9 mouse cellular contexts compared by ENCODE assay signal in the genomic region with DNA sequence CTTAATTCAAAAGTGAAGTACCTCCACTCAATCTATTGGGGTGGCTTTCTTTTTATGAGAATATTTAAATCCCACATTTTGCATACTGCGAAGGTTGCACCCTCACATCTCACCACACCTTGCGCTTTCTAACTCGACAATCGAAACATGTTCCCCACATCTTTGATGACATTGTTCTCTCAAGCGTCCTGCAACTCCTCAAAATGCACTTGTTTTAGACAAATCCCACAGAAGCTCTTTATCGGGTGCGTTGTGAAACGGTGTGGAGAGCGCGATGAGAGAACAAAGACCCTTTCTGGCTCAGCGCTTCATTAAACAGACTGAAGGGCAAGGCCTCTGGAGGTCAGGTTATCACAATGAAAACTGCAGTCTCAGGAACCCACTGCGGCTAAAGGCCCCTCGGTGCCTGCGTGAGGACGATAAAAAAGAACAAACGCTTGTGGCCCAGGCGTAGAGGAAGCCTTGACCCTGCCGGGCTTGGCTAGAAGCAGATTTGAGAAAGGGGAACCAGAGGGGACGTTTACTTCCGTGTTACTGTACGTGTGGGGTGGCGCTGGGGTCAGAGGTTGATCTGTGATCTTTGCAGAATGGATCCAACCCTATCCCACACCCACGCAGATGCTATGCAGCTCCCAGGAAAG.
DNase-seq lines count a peak whose midpoint lies in the region; ATAC-seq and TF ChIP-seq lines count a peak whose summit lies in the region.
"Had no signal": no experiment of that assay in that cellular context is flagged by ENCODE, and none has a peak within 500 bp of the region (broad histone marks: within the 10 kb centered on the region; RNA-seq: fewer than 3 reads in every experiment).

No protein-coding gene starts in this region.

- H3K9me3 ChIP-seq in heart, embryonic 11.5 days (replicated peaks; ENCODE audit: control insufficient read depth, low read length): no peaks in the 10 kb centered on the region
- no peaks in the 10 kb centered on the region for H3K9me3 ChIP-seq in embryonic facial prominence, embryonic 12.5 days
- H3K9me3 ChIP-seq in intestine, embryonic 14.5 days (ENCODE audit: control insufficient read depth, low read length): no peaks in the 10 kb centered on the region
- no peaks in the 10 kb centered on the region for H3K9me3 ChIP-seq in midbrain, embryonic 13.5 days

- TF ChIP-seq EP300 in heart, adult 2 months (IDR thresholded peaks at IDR 0.05; ENCODE audit: insufficient read depth, low read depth, low read length): no peak

- H3K27ac ChIP-seq in heart, embryonic 11.5 days (ENCODE audit: low read depth, low read length): peak overlapping the region; percentile 24; the same call in 1 of the 2 replicates
- H3K27ac ChIP-seq in heart, adult 2 months: no peak overlapping the region
- H3K27ac ChIP-seq in embryonic facial prominence, embryonic 12.5 days: no peak overlapping the region
- H3K27ac ChIP-seq in intestine, embryonic 14.5 days (ENCODE audit: low read depth): no peak overlapping the region
- peak overlapping the region; percentile 79 for H3K27ac ChIP-seq in midbrain, embryonic 13.5 days

- H3K4me3 ChIP-seq in heart, embryonic 11.5 days (ENCODE audit: low read depth, low read length): 0 out of 2 replicates have a peak overlapping the region, but pooled peaks have one; percentile 10
- H3K4me3 ChIP-seq in heart, adult 2 months: no peak overlapping the region
- no peak overlapping the region for H3K4me3 ChIP-seq in embryonic facial prominence, embryonic 12.5 days
- H3K4me3 ChIP-seq in intestine, embryonic 14.5 days (ENCODE audit: low read depth, low read length): no peak overlapping the region
- H3K4me3 ChIP-seq in midbrain, embryonic 13.5 days (replicated peaks): no peak overlapping the region
- H3K4me3 ChIP-seq: erythroblast, embryonic 14.5 days had no signal

- no peak for TF ChIP-seq CTCF in heart, adult 2 months (IDR thresholded peaks at IDR 0.05)

- no peaks in the 10 kb centered on the region for H3K27me3 ChIP-seq in heart, embryonic 11.5 days (ENCODE audit: control insufficient read depth, insufficient read depth, low read length)
- H3K27me3 ChIP-seq in heart, adult 2 months (ENCODE audit: control insufficient read depth, insufficient read depth, low read length): no peaks in the 10 kb centered on the region
- no peaks in the 10 kb centered on the region for H3K27me3 ChIP-seq in embryonic facial prominence, embryonic 12.5 days
- no peaks in the 10 kb centered on the region for H3K27me3 ChIP-seq in intestine, embryonic 14.5 days (replicated peaks; ENCODE audit: control insufficient read depth, insufficient read depth, low read length)
- no peaks in the 10 kb centered on the region for H3K27me3 ChIP-seq in midbrain, embryonic 13.5 days

- peak overlapping the region; percentile 39 for H3K4me2 ChIP-seq in heart, embryonic 11.5 days
- H3K4me2 ChIP-seq in embryonic facial prominence, embryonic 12.5 days (replicated peaks): peak overlapping the region; percentile 7; the same call in 1 of the 2 replicates
- H3K4me2 ChIP-seq in intestine, embryonic 14.5 days (ENCODE audit: low read length): no peak overlapping the region
- peak overlapping the region; percentile 33 for H3K4me2 ChIP-seq in midbrain, embryonic 13.5 days (replicated peaks)

- peak overlapping the region; percentile 56 for H3K9ac ChIP-seq in heart, embryonic 11.5 days (ENCODE audit: low read depth, low read length)
- H3K9ac ChIP-seq in heart, adult 2 months (ENCODE audit: low read depth, low read length): no peak overlapping the region
- no peak overlapping the region for H3K9ac ChIP-seq in embryonic facial prominence, embryonic 12.5 days
- no peak overlapping the region for H3K9ac ChIP-seq in intestine, embryonic 14.5 days (ENCODE audit: low read length)
- H3K9ac ChIP-seq in midbrain, embryonic 13.5 days (replicated peaks): peak overlapping the region; percentile 16; the same call in 1 of the 2 replicates

- DNase-seq in heart, adult 2 months: no peak
- peak; percentile 63 for DNase-seq in intestine, embryonic 14.5 days (ENCODE audit: low spot score)
- DNase-seq in right cerebral cortex, adult 2 months (ENCODE audit: low spot score in 2 of 2): no peak
- DNase-seq in frontal cortex, postnatal 25 days (ENCODE audit: low spot score in 2 of 2): no peak
- DNase-seq in urinary bladder, adult 18-20 months (ENCODE audit: low spot score in 2 of 2): no peak

- peaks cover 14% of the 10 kb centered on the region for H3K4me1 ChIP-seq in heart, embryonic 11.5 days (ENCODE audit: control insufficient read depth, insufficient read depth, low read length)
- H3K4me1 ChIP-seq in heart, adult 2 months (ENCODE audit: control insufficient read depth, insufficient read depth, low read length): no peaks in the 10 kb centered on the region
- peaks cover 5% of the 10 kb centered on the region; the same call in 1 of the 2 replicates for H3K4me1 ChIP-seq in embryonic facial prominence, embryonic 12.5 days
- 0 out of 2 replicates have a peak, but pooled peaks cover 4% of the 10 kb centered on the region for H3K4me1 ChIP-seq in intestine, embryonic 14.5 days (replicated peaks; ENCODE audit: control insufficient read depth, insufficient read depth, low read length)
- peaks cover 33% of the 10 kb centered on the region for H3K4me1 ChIP-seq in midbrain, embryonic 13.5 days (replicated peaks)

- H3K79me2 ChIP-seq in heart, adult 2 months (replicated peaks; ENCODE audit: control insufficient read depth, insufficient read depth, low read length): no peaks in the 10 kb centered on the region

- intact Hi-C loops in heart, adult 2 months (cut with DNase I): no loop called here

- no peak for TF ChIP-seq POLR2A in heart, adult 2 months (IDR thresholded peaks at IDR 0.05; ENCODE audit: insufficient read depth, low read depth, low read length)

- peak; percentile 56; the same call in 1 of the 2 replicates for ATAC-seq in heart, embryonic 11.5 days (replicated peaks; ENCODE audit: insufficient number of reproducible peaks, low FRiP score, low TSS enrichment)
- no peak for ATAC-seq in embryonic facial prominence, embryonic 12.5 days (ENCODE audit: insufficient number of reproducible peaks, insufficient read depth, low FRiP score, low TSS enrichment)
- no peak for ATAC-seq in intestine, embryonic 14.5 days (replicated peaks; ENCODE audit: low FRiP score, low TSS enrichment, low read depth)
- peak; percentile 60 for ATAC-seq in midbrain, embryonic 13.5 days

- no peaks in the 10 kb centered on the region for H3K36me3 ChIP-seq in heart, embryonic 11.5 days (ENCODE audit: control insufficient read depth, insufficient read depth, low read length)
- H3K36me3 ChIP-seq in heart, adult 2 months (ENCODE audit: control insufficient read depth, insufficient read depth, low read length): no peaks in the 10 kb centered on the region
- H3K36me3 ChIP-seq in embryonic facial prominence, embryonic 12.5 days: no peaks in the 10 kb centered on the region
- no peaks in the 10 kb centered on the region for H3K36me3 ChIP-seq in intestine, embryonic 14.5 days (ENCODE audit: control insufficient read depth, insufficient read depth, low read length)
- H3K36me3 ChIP-seq in midbrain, embryonic 13.5 days: no peaks in the 10 kb centered on the region

- WGBS in heart, embryonic 11.5 days (ENCODE audit: insufficient replicate concordance): 14% methylated on average over 23 of the region's 23 CpGs
- 25% methylated on average over 23 of the region's 23 CpGs for WGBS in heart, adult 2 months
- WGBS in embryonic facial prominence, embryonic 12.5 days: 22% methylated on average over 23 of the region's 23 CpGs
- WGBS in intestine, embryonic 14.5 days: 36% methylated on average over 23 of the region's 23 CpGs
- WGBS in midbrain, embryonic 13.5 days: 5% methylated on average over 23 of the region's 23 CpGs

Comparison
In these comparisons a context has a peak if more than half of its experiments do, and no peak if none do; other contexts are left out.
1. H3K27ac ChIP-seq: peak in heart, embryonic 11.5 days (single experiment) and midbrain, embryonic 13.5 days (single experiment); none in heart, adult 2 months (single experiment), embryonic facial prominence, embryonic 12.5 days (single experiment) and intestine, embryonic 14.5 days (single experiment).
2. H3K9ac ChIP-seq: peak in heart, embryonic 11.5 days (single experiment) and midbrain, embryonic 13.5 days (single experiment); none in heart, adult 2 months (single experiment), embryonic facial prominence, embryonic 12.5 days (single experiment) and intestine, embryonic 14.5 days (single experiment).
3. ATAC-seq: peak in heart, embryonic 11.5 days (single experiment) and midbrain, embryonic 13.5 days (single experiment); none in embryonic facial prominence, embryonic 12.5 days (single experiment) and intestine, embryonic 14.5 days (single experiment).